Mouse (Mus musculus) myocyte (in vitro differentiated cells): ENCODE data around the gene Zc3h6.

Source experiments
- CEBPB ChIP-seq: IDR thresholded peaks from 2 replicates; pipeline ENCODE4 v1.6.1; 2011; ENCODE audit warnings: mild to moderate bottlenecking, moderate library complexity; ENCODE audit not compliant: poor library complexity, insufficient read depth, severe bottlenecking
- E2F4 ChIP-seq: IDR thresholded peaks from one replicate; pipeline ENCODE4 v1.6.1; 2011; ENCODE audit warnings: mild to moderate bottlenecking, control low read depth, moderate library complexity; ENCODE audit not compliant: insufficient read depth
- MAX ChIP-seq: IDR thresholded peaks from one replicate; pipeline ENCODE4 v1.6.1; 2011; ENCODE audit warnings: low read depth, mild to moderate bottlenecking, control low read depth
- MYOD1 ChIP-seq, 3 experiments: IDR thresholded peaks; one replicate each; pipeline ENCODE4 v1.6.1; 2011; ENCODE audit warnings: control low read depth in 2 of 3, low read depth in 2 of 3, mild to moderate bottlenecking in 2 of 3, moderate library complexity in 1 of 3; ENCODE audit not compliant: insufficient read length in 2 of 3, control insufficient read depth in 1 of 3
- MYOG ChIP-seq, 3 experiments: IDR thresholded peaks; one replicate each; pipeline ENCODE4 v1.6.1; 2011; ENCODE audit warnings: control low read depth in 2 of 3, low read depth in 2 of 3, mild to moderate bottlenecking in 2 of 3; ENCODE audit not compliant: insufficient read length in 2 of 3, control insufficient read depth in 1 of 3, insufficient read depth in 1 of 3
- POLR2A ChIP-seq: IDR thresholded peaks from one replicate; pipeline ENCODE4 v1.6.1; 2011; ENCODE audit warnings: low read depth, mild to moderate bottlenecking, control low read depth, moderate library complexity; ENCODE audit not compliant: insufficient read length
- POLR2AphosphoS2 ChIP-seq: IDR thresholded peaks from one replicate; pipeline ENCODE4 v1.6.1; 2011; ENCODE audit warnings: low read depth, control low read depth; ENCODE audit not compliant: insufficient read length
- REST ChIP-seq: IDR thresholded peaks from one replicate; pipeline ENCODE4 v1.6.1; 2011; ENCODE audit warnings: mild to moderate bottlenecking, control low read depth, moderate library complexity; ENCODE audit not compliant: insufficient read depth, insufficient read length
- SRF ChIP-seq: IDR thresholded peaks from one replicate; pipeline ENCODE4 v1.6.1; 2011; ENCODE audit warnings: low read depth; ENCODE audit not compliant: control insufficient read depth, insufficient read length
- TCF12 ChIP-seq: IDR thresholded peaks from one replicate; pipeline ENCODE4 v1.6.1; 2011; ENCODE audit warnings: mild to moderate bottlenecking, control low read depth; ENCODE audit not compliant: poor library complexity, insufficient read depth, severe bottlenecking
- TCF3 ChIP-seq: IDR thresholded peaks from one replicate; pipeline ENCODE4 v1.6.1; 2011; ENCODE audit warnings: low read depth, control low read depth; ENCODE audit not compliant: insufficient read length
- USF1 ChIP-seq: IDR thresholded peaks from one replicate; pipeline ENCODE4 v1.6.1; 2011; ENCODE audit warnings: low read depth, mild to moderate bottlenecking, control low read depth, moderate library complexity

GRCm38 (mm10) chr2:129052451-129052983, 85.3 kb downstream of the Zc3h6 start:
- TF ChIP-seq CEBPB (no peak), POLR2A (no peak), POLR2AphosphoS2 (no peak), TCF12 (no peak), MYOD1 (IDR thresholded peaks at IDR 0.05; ENCODE audit: control insufficient read depth in 1 of 3, insufficient read length in 2 of 3, low read depth in 2 of 3) (no peak), USF1 (no peak), MYOG (IDR thresholded peaks at IDR 0.05; ENCODE audit: control insufficient read depth in 1 of 3, insufficient read depth in 1 of 3, insufficient read length in 2 of 3, low read depth in 2 of 3) (no peak), MAX (no peak), E2F4 (no peak), REST (no peak), TCF3 (no peak), SRF (no peak)
